Mouse (Mus musculus) MEL-GATA-1-ER (cell line): ENCODE data around the gene Itpr1.

Source experiments
- DNase-seq: peaks from one replicate; pipeline ENCODE4 v3.0.0-alpha.2; 2012; ENCODE audit warnings: low read depth; ENCODE audit errors: extremely low read depth

Itpr1 gene

DNA sequence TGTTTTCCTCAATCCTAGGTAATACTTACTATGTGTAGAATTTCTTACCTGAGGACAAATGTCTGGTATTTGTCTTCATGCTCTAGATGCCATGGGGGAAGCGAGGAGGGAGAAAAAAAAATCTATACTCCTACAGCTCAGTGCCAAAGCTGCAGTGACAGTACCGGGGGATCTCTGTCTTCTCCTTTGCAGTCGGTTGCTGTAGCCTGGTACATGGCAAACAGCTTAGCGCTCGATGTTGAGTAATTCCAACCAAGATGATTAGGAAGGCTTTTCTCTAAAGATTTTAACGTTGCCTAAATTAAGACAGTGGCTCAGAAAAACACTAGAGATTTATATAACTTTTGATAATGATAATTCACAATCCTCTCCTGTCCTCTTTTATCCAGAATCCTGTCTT is 221.9 kb downstream of the Itpr1 start:
- DNase-seq: no peak

GRCm38 (mm10) chr6:108435467-108435866 is 222.6 kb downstream of the Itpr1 start:
- no peak for DNase-seq

GRCm38 (mm10) chr6:108436608-108437007 is 223.7 kb downstream of the Itpr1 start:
- DNase-seq: no peak

GRCm38 (mm10) chr6:108441290-108441689 is 228.4 kb downstream of the Itpr1 start:
- DNase-seq: no peak

DNA sequence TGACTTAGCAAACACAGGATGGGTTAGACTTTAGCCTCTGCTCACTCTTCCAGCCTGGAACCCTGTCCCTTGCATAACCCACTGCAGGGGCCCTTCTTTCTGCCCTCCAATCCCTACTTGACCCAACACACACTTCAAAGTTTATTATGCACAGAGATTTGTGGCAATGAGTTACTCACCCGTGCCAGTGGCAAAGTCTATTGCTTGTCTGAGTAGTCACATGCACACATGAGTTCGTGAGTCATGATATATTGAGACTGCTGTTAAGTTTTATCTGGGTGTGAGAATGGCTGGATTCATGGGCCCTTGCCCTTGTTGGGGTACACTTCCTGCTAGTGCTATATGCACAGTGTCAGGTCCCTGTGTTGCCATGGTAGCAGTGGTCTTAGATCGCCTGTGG is 229.4 kb downstream of the Itpr1 start:
- DNase-seq: no peak

DNA sequence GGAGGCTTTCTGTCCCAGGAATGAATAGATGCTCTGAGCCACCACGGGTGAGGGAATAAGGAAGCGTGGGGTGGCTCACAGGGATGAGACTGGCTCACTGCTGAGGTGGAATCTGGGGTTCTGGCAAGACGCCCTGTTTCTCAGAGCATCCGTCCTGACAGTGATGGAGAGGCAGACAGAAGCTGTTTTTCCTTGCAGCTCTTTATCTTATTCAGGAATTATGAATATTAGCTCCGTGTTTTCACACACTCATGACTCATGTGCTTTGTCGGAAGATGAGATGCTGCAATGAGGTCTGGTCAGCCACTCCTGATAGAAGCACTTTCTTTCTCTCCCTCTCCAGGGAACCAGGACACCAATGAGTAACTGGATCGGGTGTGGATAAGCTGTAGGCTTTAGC is 231.5 kb downstream of the Itpr1 start:
- DNase-seq: no peak

GRCm38 (mm10) chr6:108445006-108445405 is 232.1 kb downstream of the Itpr1 start:
- no peak for DNase-seq

- no peak for DNase-seq
These were observed 233.9 kb downstream of the Itpr1 start for GRCm38 (mm10) chr6:108446766-108447165.

DNA sequence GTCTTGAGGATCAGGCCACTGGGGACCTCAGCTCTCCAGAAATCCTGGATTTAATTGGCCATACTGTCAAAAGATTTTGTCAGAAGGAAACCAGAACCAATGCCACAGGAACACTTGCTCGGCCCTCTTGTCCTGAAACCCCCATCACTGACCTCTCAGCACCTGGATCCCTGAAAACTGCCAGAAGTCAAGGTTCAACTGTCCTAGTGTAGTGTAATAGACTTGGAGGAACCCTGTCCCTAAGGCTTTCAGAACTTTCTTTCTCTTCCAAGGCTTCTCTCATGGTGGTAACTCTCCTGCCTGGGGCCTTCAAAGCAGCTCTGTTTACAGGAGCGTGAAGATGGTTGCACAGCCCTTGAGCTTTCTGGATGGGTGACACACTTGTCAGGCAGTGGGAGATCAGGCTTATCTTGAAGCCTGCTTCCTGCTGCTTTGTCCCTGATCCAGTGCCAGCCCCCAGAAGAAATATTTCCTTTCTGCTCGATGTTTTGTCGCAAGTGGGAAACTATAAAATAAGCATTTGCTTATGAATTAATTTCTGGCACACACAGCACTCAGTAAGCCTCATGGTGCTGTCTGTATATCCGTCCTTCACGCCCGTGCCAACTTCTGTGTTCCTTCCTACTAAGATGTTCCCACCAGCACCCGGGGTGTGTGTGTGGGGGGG is 234.4 kb downstream of the Itpr1 start:
- DNase-seq: no peak

GRCm38 (mm10) chr6:108448016-108448735 is 235.3 kb downstream of the Itpr1 start:
- no peak for DNase-seq

- DNase-seq: no peak
These were observed 236.0 kb downstream of the Itpr1 start for GRCm38 (mm10) chr6:108448864-108449263.

DNA sequence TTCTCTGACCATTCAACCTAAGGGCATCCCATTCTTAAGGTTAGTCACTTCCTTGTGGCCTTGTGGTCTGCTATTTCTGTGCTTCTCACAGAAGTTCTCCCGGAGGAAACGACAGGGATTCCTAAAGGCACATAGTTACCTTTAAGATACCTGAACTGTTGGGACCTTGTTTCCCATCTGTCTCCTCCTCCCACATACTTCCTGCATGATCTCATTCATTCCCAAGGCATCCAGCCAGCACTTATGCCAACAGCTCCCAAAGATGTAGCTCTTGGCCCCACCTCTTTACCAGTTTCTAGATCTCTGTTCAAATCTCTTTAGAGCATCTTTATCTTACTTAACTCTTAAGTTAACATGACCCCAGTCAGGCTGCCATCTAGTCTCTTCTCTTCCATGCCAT is 238.6 kb downstream of the Itpr1 start:
- no peak for DNase-seq

DNA sequence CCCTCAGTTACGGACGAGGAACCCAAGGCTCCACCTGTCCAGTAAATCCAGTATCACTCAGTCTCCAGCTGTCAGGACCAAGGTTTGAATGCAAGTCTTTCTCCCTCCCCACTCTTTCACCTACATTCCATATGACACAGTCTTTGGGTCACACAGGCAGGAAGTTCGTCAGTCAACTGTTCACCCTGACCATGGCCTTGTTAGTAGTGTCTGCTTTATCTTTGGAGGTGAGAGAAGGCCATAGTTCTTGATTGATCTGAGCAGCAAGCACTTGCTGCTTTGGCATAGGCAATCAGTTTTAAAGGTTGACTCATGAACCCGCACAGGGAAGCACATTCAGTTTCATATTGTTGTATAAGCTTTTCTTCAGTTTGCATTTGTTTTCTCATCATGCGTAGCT is 240.7 kb downstream of the Itpr1 start:
- no peak for DNase-seq

DNA sequence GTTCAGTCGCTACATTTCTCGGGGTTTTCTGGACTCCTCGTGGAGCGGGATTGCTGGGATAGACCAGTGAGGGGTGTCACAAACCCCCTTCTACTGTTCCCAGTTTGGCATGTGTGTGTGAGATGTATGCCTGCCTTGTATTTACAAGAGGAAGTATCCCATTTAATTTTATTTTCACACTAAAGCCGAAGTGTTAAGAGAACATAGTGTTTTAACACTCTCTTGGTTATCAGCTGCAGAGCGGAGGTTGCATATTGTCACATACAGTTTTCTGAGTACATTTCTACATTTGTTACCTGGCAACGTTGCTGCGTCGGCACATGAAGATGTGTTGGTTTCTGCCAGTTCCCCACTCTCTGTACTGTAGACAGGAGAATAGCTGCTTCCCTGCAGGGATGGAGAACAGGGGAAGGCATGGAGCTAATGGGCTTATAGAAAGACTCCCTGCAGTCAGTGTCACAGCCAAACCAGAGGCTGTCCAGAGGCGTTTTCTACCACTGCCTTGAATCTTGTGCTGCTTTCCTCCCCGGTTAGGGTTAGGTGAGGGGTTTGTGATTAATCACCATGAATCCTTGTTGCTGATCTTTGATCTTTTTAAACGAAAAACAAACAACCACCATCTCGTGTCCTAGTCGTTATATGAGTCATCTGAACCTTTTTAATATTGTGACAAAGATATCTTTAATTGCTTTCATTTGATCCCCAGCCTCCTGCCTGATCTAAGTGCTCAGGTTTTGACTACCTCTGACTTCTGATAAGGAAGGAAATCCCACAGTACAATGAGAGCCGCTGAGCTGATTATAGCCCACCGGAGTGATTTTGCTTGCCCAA is 241.4 kb downstream of the Itpr1 start:
- no peak for DNase-seq

- DNase-seq: no peak
These were observed 242.3 kb downstream of the Itpr1 start for GRCm38 (mm10) chr6:108454979-108455836.

- DNase-seq: no peak
These were observed 243.6 kb downstream of the Itpr1 start for GRCm38 (mm10) chr6:108456231-108457062.

- DNase-seq: no peak
These were observed 244.1 kb downstream of the Itpr1 start for GRCm38 (mm10) chr6:108457063-108457405.

GRCm38 (mm10) chr6:108457516-108458181 is 244.8 kb downstream of the Itpr1 start:
- DNase-seq: no peak

DNA sequence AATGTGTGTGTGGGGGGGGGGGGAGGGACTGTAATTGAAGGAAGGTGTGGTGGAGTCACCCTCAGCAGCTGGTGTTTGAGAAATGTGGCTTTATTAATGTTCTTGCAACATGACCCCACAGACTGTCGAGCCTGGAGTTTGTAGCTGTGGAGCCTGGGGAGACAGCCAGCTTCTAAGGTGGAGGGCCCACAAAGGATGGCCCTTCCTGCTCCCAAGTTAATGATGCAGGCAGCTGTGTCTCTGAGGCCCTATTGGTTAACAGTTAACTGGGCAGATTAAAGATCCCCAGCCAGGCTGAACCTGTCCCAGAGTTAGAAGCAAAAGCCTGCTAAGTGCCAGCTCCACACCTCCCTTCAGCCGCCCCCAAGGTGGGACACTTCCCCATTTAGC is 245.3 kb downstream of the Itpr1 start:
- no peak for DNase-seq

- no peak for DNase-seq
These were observed 245.9 kb downstream of the Itpr1 start for GRCm38 (mm10) chr6:108458826-108459225.
